Mouse (Mus musculus) monocyte, adult 5-6 weeks (primary cell): ENCODE measurements around the gene Sdccag8. TPM values are rescaled to one million over a fixed set of nuclear protein-coding genes. Genes with fewer than 3 reads are reported as not detected.

Experiments used
- ATAC-seq: fragments of 153-309, 156-312 bp; replicated peaks from 2 replicates; pipeline ENCODE4 v1.8.0; 2017; ENCODE audit warnings: mild to moderate bottlenecking; ENCODE audit not compliant: low TSS enrichment, insufficient number of reproducible peaks, severe bottlenecking, poor library complexity, low FRiP score
- total RNA-seq: library from RNA; stranded (forward); fragments of 200-1000, 200-491, 200-594 nt; gene quantifications from 3 replicates; pipeline ENCODE4 v1.2.3, GENCODE M21; 2017

Gene Sdccag8
- total RNA-seq, 1 experiment from 2014 or later = 78.7 TPM

DNA sequence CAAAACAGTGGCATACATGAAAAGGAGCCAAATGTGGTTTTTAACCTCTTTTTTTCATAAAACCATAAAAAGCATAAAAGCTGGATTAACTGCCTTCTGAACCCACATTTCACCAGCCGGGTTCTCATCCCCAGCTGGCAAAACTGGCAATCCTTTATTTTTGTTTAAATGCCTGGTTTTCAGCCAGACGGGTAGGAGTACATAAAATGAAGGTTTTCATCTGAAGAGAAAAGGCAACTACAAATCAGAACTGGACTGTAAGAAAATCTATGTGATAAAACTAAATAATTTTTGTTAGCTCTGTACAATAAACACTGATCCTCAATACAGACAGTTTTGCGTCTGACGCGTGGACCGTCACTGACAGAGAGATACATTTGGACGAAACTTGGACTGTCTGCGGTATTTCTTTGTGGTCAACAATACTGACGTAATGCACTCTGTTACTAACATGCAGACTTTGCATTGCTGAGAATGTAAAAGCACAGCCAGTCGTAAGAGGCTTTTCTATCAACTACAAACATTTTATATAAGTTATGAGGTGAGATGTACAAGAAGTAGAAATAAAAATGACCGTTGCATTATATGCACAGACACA is 237.0 kb downstream of the Sdccag8 start:
- ATAC-seq = no peak

- ATAC-seq = no peak
These were observed 240.4 kb downstream of the Sdccag8 start for GRCm38 (mm10) chr1:177054891-177055290.

GRCm38 (mm10) chr1:177061761-177062160 is 247.3 kb downstream of the Sdccag8 start:
- no peak for ATAC-seq

GRCm38 (mm10) chr1:177065732-177066131 is 251.3 kb downstream of the Sdccag8 start:
- ATAC-seq = no peak

DNA sequence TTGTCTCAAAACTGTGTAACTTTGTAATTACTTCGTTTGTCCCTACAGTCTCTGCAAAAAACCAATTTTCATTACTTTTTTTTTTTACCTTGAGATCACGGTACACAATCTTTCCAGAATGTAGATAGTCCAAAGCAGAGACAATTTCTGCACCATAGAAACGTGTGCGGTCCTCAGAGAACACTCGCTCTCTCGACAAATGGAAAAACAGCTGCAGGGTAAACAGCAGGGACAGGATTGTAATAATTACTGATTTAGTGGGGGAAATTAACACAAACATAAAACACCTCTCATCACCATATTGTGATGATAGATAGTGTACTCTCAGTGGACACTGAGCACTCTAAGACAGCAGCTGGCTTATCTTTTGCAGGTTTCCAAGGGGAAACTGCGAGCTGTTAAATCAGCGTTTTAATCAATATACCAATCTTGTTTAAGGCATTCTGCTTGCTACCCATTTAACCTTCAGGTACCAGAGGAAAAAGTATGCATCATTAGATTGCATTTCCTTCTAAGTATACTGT is 252.7 kb downstream of the Sdccag8 start:
- ATAC-seq = no peak

DNA sequence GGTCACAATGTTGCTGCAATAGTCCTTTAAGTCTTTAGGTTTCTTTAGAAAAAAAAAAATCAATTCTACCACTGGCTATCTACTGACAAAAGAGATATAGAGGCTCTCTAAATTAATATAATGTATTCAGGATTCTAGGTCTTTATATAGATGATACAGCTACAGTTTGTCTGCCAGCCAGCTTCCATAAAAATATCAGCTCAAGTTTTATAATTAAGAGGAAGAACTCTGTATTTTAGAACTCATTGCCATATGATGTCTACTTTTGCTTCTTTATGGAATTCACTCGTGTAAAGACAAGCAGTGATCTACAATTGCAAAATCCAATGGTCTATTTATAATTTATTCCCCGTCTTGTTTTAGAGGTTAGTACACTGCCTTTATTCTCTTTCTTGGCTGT is 254.7 kb downstream of the Sdccag8 start:
- ATAC-seq = no peak

Other genes with a start within 250 kb of the Sdccag8 start
- gene Cep170, start 593 bp upstream of the Sdccag8 start, total RNA-seq = 80.3 to 121 TPM (median 107 TPM) in 3 replicates